Mouse (Mus musculus) embryonic facial prominence, embryonic 13.5 days (tissue): Measurements from ENCODE around the gene Dpf1. TPM values are rescaled to one million over a fixed set of nuclear protein-coding genes. Genes with fewer than 3 reads are reported as not detected.

ENCODE experiments used
- ATAC-seq: fragments of 200-750 bp; cut with Nextera tagmentation; 2 replicates; pipeline ENCODE4 v1.8.0; 2017; ENCODE audit warnings: low read depth; ENCODE audit not compliant: insufficient number of reproducible peaks, insufficient read depth, low FRiP score, low TSS enrichment
- H3K27ac ChIP-seq: fragments of 300-500 bp; sonication (generic); 2 replicates; pipeline ENCODE4 v1.5.1; 2015; ENCODE audit warnings: moderate library complexity, mild to moderate bottlenecking, inconsistent platforms
- H3K27me3 ChIP-seq: fragments of 300-500 bp; sonication (generic); 2 replicates; pipeline ENCODE4 v1.6.1; 2015; ENCODE audit warnings: mild to moderate bottlenecking, inconsistent platforms
- H3K36me3 ChIP-seq: fragments of 300-500 bp; sonication (generic); 2 replicates; pipeline ENCODE4 v1.6.1; 2015; ENCODE audit warnings: mild to moderate bottlenecking, inconsistent platforms
- H3K4me1 ChIP-seq: fragments of 300-500 bp; sonication (generic); 2 replicates; pipeline ENCODE4 v1.6.1; 2015; ENCODE audit warnings: inconsistent platforms
- H3K4me2 ChIP-seq: fragments of 300-500 bp; sonication (generic); 2 replicates; pipeline ENCODE4 v1.6.1; 2015; ENCODE audit warnings: moderate library complexity, mild to moderate bottlenecking, inconsistent platforms
- H3K4me3 ChIP-seq: fragments of 300-500 bp; sonication (generic); 2 replicates; pipeline ENCODE4 v1.5.1; 2015; ENCODE audit warnings: mild to moderate bottlenecking, inconsistent platforms
- H3K9ac ChIP-seq: fragments of 300-500 bp; sonication (generic); 2 replicates; pipeline ENCODE4 v1.6.1; 2015; ENCODE audit warnings: mild to moderate bottlenecking, inconsistent platforms
- H3K9me3 ChIP-seq: fragments of 300-500 bp; sonication (generic); 2 replicates; pipeline ENCODE4 v1.6.1; 2016; ENCODE audit warnings: inconsistent platforms
- WGBS: fragments of 180-500 bp; shearing (Covaris S2); methylation state at CpG from one replicate; pipeline ENCODE4 v1.1.7; 2015; ENCODE audit warnings: mixed read lengths; 5-methylcytosine and 5-hydroxymethylcytosine counted together
- polyA plus RNA-seq: library from polyadenylated mRNA; unstranded; fragments of >200 nt; fragmentation: Nextera tagmentation; extraction: Ambion mirVana; gene quantifications from 2 replicates; pipeline ENCODE4 v1.2.1, GENCODE M21; 2015

Dpf1 gene
- polyA plus RNA-seq, 1 experiment from 2014 or later = 29.9 TPM

DNA sequence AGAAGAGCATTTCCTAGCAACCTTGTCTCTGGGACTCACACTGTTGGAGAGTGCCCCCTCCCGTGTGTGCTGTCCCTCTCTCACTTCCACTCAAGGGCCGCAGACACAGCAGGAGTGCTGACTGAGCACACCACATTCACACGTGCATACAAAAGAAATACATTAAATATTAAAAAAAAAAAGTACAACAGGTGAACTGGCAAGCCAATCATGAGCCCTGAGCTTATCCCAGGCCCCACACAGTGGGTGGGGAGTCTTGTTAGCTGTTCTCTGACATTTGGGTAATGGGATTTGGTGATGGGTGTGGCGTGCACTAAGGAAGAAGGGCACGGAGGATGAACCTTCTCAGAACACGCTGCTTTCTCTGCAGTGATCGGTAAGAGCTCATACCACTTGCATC, 1.1 kb upstream of the Dpf1 start:
- Histone ChIP-seq H3K4me3 (no peak overlapping the region), H3K4me2 (no peak overlapping the region), H3K4me1 (peaks cover 41% of the 10 kb centered on the region), H3K27ac (no peak overlapping the region), H3K9ac (no peak overlapping the region), H3K27me3 (peaks cover 20% of the 10 kb centered on the region; the same call in 1 of the 2 replicates), H3K9me3 (no peaks in the 10 kb centered on the region), H3K36me3 (no peaks in the 10 kb centered on the region)
- 58% methylated on average over 7 of the region's 7 CpGs for WGBS
- no peak for ATAC-seq

DNA sequence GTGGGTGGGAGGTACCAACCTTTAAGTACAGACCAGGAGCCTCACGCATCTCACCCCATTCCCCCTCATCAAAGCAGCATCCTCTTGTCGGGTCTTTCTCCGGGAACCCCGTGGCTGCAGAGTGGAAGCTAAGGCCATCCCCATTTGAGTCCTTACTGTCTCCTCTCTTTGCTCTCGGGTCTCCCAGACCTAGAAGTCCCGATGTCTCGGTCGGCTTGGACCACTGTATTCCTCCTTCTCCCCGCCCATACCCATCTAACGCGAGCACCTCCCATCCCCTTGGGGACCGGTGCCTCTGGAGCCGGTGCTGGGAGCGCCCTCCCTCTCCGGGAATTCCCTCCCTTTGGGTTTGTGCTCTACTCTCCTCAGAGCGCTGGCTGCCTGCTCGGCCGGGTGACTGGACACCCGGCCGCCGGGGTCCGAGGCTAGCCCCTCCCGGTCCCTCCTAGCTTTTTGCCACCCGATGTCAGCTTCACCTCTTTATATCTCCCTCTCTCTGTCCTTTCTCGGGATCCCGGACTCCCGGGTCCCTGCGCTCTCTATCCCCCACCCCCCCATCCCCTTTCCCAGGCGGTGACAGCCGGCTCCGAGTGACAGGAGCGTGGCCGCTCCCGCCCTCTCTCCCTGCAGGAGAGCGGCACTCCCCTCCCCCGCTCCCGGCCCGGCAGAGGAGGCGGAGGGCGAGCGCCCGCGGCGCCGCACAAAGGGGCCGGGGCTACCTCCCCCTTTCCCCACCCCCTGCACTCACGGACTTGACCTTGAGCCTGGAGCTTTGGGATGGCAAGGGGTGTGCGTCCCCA, 912 bp downstream of the Dpf1 start:
- Histone ChIP-seq H3K27me3 (peaks cover 20% of the 10 kb centered on the region; the same call in 1 of the 2 replicates), H3K4me1 (peaks cover 58% of the 10 kb centered on the region), H3K4me3 (peak overlapping the region; percentile 62), H3K4me2 (peak overlapping the region; percentile 97), H3K27ac (no peak overlapping the region), H3K36me3 (no peaks in the 10 kb centered on the region), H3K9me3 (no peaks in the 10 kb centered on the region), H3K9ac (peak overlapping the region; percentile 76)
- ATAC-seq = no peak
- WGBS = under 1% methylated on average over 46 of the region's 48 CpGs

GRCm38 (mm10) chr7:29305263-29305988, 1.7 kb downstream of the Dpf1 start:
- no peak for ATAC-seq
- Histone ChIP-seq H3K4me2 (peak overlapping the region; percentile 97), H3K36me3 (no peaks in the 10 kb centered on the region), H3K4me1 (peaks cover 61% of the 10 kb centered on the region), H3K4me3 (peak overlapping the region; percentile 62), H3K9ac (peak overlapping the region; percentile 76), H3K27ac (no peak overlapping the region), H3K9me3 (no peaks in the 10 kb centered on the region), H3K27me3 (peaks cover 20% of the 10 kb centered on the region; the same call in 1 of the 2 replicates)
- 26% methylated on average over 9 of the region's 9 CpGs for WGBS

DNA sequence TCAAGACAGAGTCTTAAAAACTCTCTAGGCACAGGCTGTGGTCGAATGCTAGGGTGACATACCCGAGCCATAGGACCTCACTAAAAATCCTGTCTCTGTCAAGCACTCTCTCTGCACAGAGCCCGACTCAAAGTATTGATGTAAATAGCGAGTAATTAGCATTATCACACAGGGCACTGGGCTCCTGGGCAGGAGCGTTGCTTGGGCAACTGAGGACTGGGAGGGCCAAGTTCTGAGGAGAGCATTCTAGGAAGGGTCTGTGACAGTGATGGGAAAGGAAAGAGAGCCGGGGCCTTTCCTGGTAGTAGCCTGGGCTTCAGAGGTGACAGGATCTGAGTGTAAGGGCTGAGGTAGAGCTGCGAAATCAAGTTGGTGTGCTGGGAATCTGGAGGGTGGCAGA, 2.4 kb downstream of the Dpf1 start:
- Histone ChIP-seq H3K4me3 (no peak overlapping the region), H3K9me3 (no peaks in the 10 kb centered on the region), H3K4me1 (peaks cover 61% of the 10 kb centered on the region), H3K36me3 (peaks cover 1% of the 10 kb centered on the region), H3K27ac (no peak overlapping the region), H3K27me3 (peaks cover 20% of the 10 kb centered on the region; the same call in 1 of the 2 replicates), H3K4me2 (peak overlapping the region; percentile 97), H3K9ac (0 out of 2 replicates have a peak overlapping the region, but pooled peaks have one; percentile 11)
- WGBS = 41% methylated on average over 7 of the region's 7 CpGs
- ATAC-seq = no peak

DNA sequence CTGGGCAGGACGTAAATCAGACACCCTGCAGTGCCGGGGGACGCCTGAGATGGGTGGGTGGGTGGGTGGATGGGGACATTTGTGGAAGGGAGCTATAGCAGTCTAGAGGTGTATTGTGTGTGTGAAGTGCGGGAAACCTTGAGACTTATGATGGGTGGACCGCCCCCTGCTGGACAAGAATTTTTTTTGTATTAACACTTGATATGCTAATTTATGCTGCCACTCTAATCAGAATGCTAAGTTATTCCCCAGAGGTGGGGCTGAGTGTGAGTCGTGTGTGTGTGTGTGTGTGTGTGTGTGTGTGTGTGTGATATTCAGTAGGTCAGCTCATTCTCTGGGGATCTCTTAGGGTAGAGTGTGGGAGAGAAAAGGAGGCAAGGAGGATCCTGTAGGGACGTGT, 2.9 kb downstream of the Dpf1 start:
- Histone ChIP-seq H3K4me2 (peak overlapping the region; percentile 95), H3K9me3 (no peaks in the 10 kb centered on the region), H3K36me3 (peaks cover 6% of the 10 kb centered on the region), H3K4me1 (peaks cover 61% of the 10 kb centered on the region), H3K9ac (no peak overlapping the region), H3K27me3 (peaks cover 20% of the 10 kb centered on the region; the same call in 1 of the 2 replicates), H3K27ac (no peak overlapping the region), H3K4me3 (no peak overlapping the region)
- ATAC-seq = no peak
- WGBS = 25% methylated on average over 7 of the region's 7 CpGs

GRCm38 (mm10) chr7:29307350-29308104, 3.8 kb downstream of the Dpf1 start:
- Histone ChIP-seq H3K36me3 (peaks cover 10% of the 10 kb centered on the region), H3K4me1 (peaks cover 63% of the 10 kb centered on the region), H3K27ac (0 out of 2 replicates have a peak overlapping the region, but pooled peaks have one; percentile 39), H3K9ac (peak overlapping the region; percentile 70), H3K9me3 (no peaks in the 10 kb centered on the region), H3K4me3 (peak overlapping the region; percentile 62), H3K4me2 (peak overlapping the region; percentile 95), H3K27me3 (peaks cover 20% of the 10 kb centered on the region; the same call in 1 of the 2 replicates)
- peak; percentile 76 for ATAC-seq
- under 1% methylated on average over 42 of the region's 42 CpGs for WGBS

GRCm38 (mm10) chr7:29309221-29309721, 5.5 kb downstream of the Dpf1 start:
- Histone ChIP-seq H3K36me3 (peaks cover 19% of the 10 kb centered on the region), H3K4me1 (peaks cover 71% of the 10 kb centered on the region), H3K9me3 (no peaks in the 10 kb centered on the region), H3K4me2 (peak overlapping the region; percentile 95), H3K9ac (peak overlapping the region; percentile 79), H3K27ac (peak overlapping the region; percentile 64), H3K4me3 (peak overlapping the region; percentile 62), H3K27me3 (peaks cover 15% of the 10 kb centered on the region; the same call in 1 of the 2 replicates)
- no peak for ATAC-seq
- WGBS = 1% methylated on average over 36 of the region's 36 CpGs

- WGBS = 7% methylated on average over 5 of the region's 5 CpGs
- peaks cover 71% of the 10 kb centered on the region for H3K4me1 ChIP-seq
- ATAC-seq = no peak
- peak overlapping the region; percentile 64; the same call in 1 of the 2 replicates for H3K27ac ChIP-seq
- peak overlapping the region; percentile 62 for H3K4me3 ChIP-seq
- H3K9me3 ChIP-seq = no peaks in the 10 kb centered on the region
- peaks cover 15% of the 10 kb centered on the region; the same call in 1 of the 2 replicates for H3K27me3 ChIP-seq
- H3K36me3 ChIP-seq = peaks cover 19% of the 10 kb centered on the region
- H3K9ac ChIP-seq = peak overlapping the region; percentile 79
- peak overlapping the region; percentile 95 for H3K4me2 ChIP-seq
These were observed 6.0 kb downstream of the Dpf1 start for GRCm38 (mm10) chr7:29309749-29310148.

- WGBS = 34% methylated on average over 9 of the region's 9 CpGs
These were observed 9.3 kb downstream of the Dpf1 start for GRCm38 (mm10) chr7:29313051-29313450.

GRCm38 (mm10) chr7:29313572-29314261, 10.0 kb downstream of the Dpf1 start:
- H3K9me3 ChIP-seq = no peaks in the 10 kb centered on the region
- peak overlapping the region; percentile 20; the same call in 1 of the 2 replicates for H3K4me2 ChIP-seq
- no peak overlapping the region for H3K4me3 ChIP-seq
- 44% methylated on average over 9 of the region's 9 CpGs for WGBS
- H3K36me3 ChIP-seq = peaks cover 19% of the 10 kb centered on the region
- ATAC-seq = no peak
- no peaks in the 10 kb centered on the region for H3K27me3 ChIP-seq
- 0 out of 2 replicates have a peak overlapping the region, but pooled peaks have one; percentile 36 for H3K9ac ChIP-seq
- peak overlapping the region; percentile 95 for H3K27ac ChIP-seq
- H3K4me1 ChIP-seq = peaks cover 75% of the 10 kb centered on the region

More at GRCm38 (mm10) chr7:29313051-29313450, 9.3 kb downstream of the Dpf1 start:
- Histone ChIP-seq H3K36me3 (peaks cover 19% of the 10 kb centered on the region), H3K27me3 (no peaks in the 10 kb centered on the region), H3K4me2 (peak overlapping the region; percentile 30; the same call in 1 of the 2 replicates), H3K9ac (no peak overlapping the region), H3K27ac (no peak overlapping the region; the same call in 1 of the 2 replicates), H3K4me3 (no peak overlapping the region), H3K9me3 (no peaks in the 10 kb centered on the region), H3K4me1 (peaks cover 75% of the 10 kb centered on the region)
- no peak for ATAC-seq
